Mouse (Mus musculus): ENCODE measurements around the gene Cacfd1. TPM values are rescaled to one million over a fixed set of nuclear protein-coding genes. Genes with fewer than 3 reads are reported as not detected.

The Cacfd1 gene
- polyA plus RNA-seq, 1 experiment from 2014 or later = 35.1 TPM

DNA sequence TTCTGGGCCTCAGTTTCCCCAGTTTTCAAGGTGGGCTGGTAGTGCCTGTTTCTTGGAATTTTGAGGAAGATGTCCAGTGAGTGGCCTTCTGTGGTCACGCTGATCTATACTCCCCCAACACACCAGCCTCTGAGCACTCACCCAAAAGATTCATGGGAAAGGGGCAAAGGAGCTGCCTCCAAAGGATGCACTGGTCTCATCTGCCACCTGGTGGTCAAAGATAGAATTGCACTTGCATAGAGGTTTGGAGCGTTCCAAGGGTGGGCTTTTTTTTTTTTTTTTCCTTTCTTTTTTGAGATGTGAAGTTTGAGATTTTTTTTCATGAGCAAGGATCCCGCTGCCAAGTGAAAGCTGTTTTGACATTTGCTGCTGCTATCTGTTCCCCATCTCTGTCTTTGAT, 28.9 kb downstream of the Cacfd1 start:
- 0% methylated on average over 3 of the region's 3 CpGs for WGBS
- H3K4me3 ChIP-seq (ENCODE audit: low read depth, low read length) = no peak overlapping the region
- DNase-seq (ENCODE audit: low spot score) (peak; percentile 59), ATAC-seq (ENCODE audit: low FRiP score, low TSS enrichment) (no peak)
- no peak overlapping the region for H3K4me2 ChIP-seq (replicated peaks; ENCODE audit: low read depth)
- TF ChIP-seq EP300 (optimal IDR thresholded peaks at IDR 0.05) = no peak
- peak; percentile 97 for TF ChIP-seq CTCF (IDR thresholded peaks at IDR 0.05; ENCODE audit: low read depth)
- H3K36me3 ChIP-seq (ENCODE audit: control insufficient read depth, insufficient read depth, low read length) = no peaks in the 10 kb centered on the region
- H3K27ac ChIP-seq (replicated peaks) = no peak overlapping the region
- H3K4me1 ChIP-seq (replicated peaks; ENCODE audit: control insufficient read depth, insufficient read depth) = no peaks in the 10 kb centered on the region
- no peaks in the 10 kb centered on the region for H3K9me3 ChIP-seq (ENCODE audit: control insufficient read depth, low read length)
- H3K9ac ChIP-seq (ENCODE audit: low read length) = no peak overlapping the region
- no peaks in the 10 kb centered on the region for H3K27me3 ChIP-seq (ENCODE audit: control insufficient read depth, insufficient read depth, low read length)

GRCm38 (mm10) chr2:27039286-27039685, 29.6 kb downstream of the Cacfd1 start:
- no peak for TF ChIP-seq EP300 (optimal IDR thresholded peaks at IDR 0.05)
- TF ChIP-seq CTCF (IDR thresholded peaks at IDR 0.05; ENCODE audit: low read depth) = peak; percentile 64
- no peak overlapping the region for H3K4me3 ChIP-seq (ENCODE audit: low read depth, low read length)
- no peaks in the 10 kb centered on the region for H3K36me3 ChIP-seq (ENCODE audit: control insufficient read depth, insufficient read depth, low read length)
- H3K27ac ChIP-seq (replicated peaks) = no peak overlapping the region
- WGBS = 0% methylated on average over 1 of the region's 1 CpGs
- H3K9me3 ChIP-seq (ENCODE audit: control insufficient read depth, low read length) = no peaks in the 10 kb centered on the region
- no peak overlapping the region for H3K9ac ChIP-seq (ENCODE audit: low read length)
- DNase-seq (ENCODE audit: low spot score) (no peak), ATAC-seq (ENCODE audit: low FRiP score, low TSS enrichment) (0 out of 2 replicates have a peak, but pooled peaks have one; percentile 22)
- no peaks in the 10 kb centered on the region for H3K27me3 ChIP-seq (ENCODE audit: control insufficient read depth, insufficient read depth, low read length)
- no peak overlapping the region for H3K4me2 ChIP-seq (replicated peaks; ENCODE audit: low read depth)
- no peaks in the 10 kb centered on the region for H3K4me1 ChIP-seq (replicated peaks; ENCODE audit: control insufficient read depth, insufficient read depth)

- H3K36me3 ChIP-seq (ENCODE audit: control insufficient read depth, insufficient read depth, low read length) = no peaks in the 10 kb centered on the region
- WGBS = 67% methylated on average over 8 of the region's 8 CpGs
- no peak overlapping the region for H3K9ac ChIP-seq (ENCODE audit: low read length)
- H3K4me3 ChIP-seq (ENCODE audit: low read depth, low read length) = no peak overlapping the region
- no peak overlapping the region for H3K4me2 ChIP-seq (replicated peaks; ENCODE audit: low read depth)
- H3K27ac ChIP-seq (replicated peaks) = no peak overlapping the region
- ATAC-seq (ENCODE audit: low FRiP score, low TSS enrichment) (no peak), DNase-seq (ENCODE audit: low spot score) (no peak)
- no peaks in the 10 kb centered on the region for H3K9me3 ChIP-seq (ENCODE audit: control insufficient read depth, low read length)
- TF ChIP-seq CTCF (IDR thresholded peaks at IDR 0.05; ENCODE audit: low read depth) = no peak
- TF ChIP-seq EP300 (optimal IDR thresholded peaks at IDR 0.05) = no peak
- H3K27me3 ChIP-seq (ENCODE audit: control insufficient read depth, insufficient read depth, low read length) = no peaks in the 10 kb centered on the region
- no peaks in the 10 kb centered on the region for H3K4me1 ChIP-seq (replicated peaks; ENCODE audit: control insufficient read depth, insufficient read depth)
Observed at GRCm38 (mm10) chr2:27042131-27042844, 32.6 kb downstream of the Cacfd1 start.

DNA sequence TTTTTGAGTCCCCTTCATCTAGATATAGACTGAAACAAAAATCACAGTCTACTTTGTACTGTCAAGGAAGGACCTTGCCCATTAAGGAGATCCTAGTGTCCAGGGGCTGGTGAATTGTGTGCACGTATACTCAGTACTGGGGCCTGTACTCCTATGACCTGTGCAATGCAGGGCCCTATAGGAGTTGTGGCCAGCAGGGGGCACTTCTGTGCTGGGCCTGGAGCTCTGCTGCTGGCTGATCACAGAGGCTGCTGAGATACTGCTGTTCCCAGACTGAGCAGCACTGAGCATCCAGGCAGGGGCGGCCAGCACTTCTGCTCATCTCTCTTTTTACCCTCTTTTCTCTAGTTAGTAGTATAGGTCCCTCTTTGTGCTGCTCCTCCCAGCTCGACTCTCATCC, 33.7 kb downstream of the Cacfd1 start:
- Histone ChIP-seq H3K4me1 (replicated peaks; ENCODE audit: control insufficient read depth, insufficient read depth) (no peaks in the 10 kb centered on the region), H3K4me2 (replicated peaks; ENCODE audit: low read depth) (no peak overlapping the region), H3K27me3 (ENCODE audit: control insufficient read depth, insufficient read depth, low read length) (no peaks in the 10 kb centered on the region), H3K9ac (ENCODE audit: low read length) (no peak overlapping the region), H3K36me3 (ENCODE audit: control insufficient read depth, insufficient read depth, low read length) (no peaks in the 10 kb centered on the region), H3K4me3 (ENCODE audit: low read depth, low read length) (no peak overlapping the region), H3K9me3 (ENCODE audit: control insufficient read depth, low read length) (no peaks in the 10 kb centered on the region), H3K27ac (replicated peaks) (no peak overlapping the region)
- DNase-seq (ENCODE audit: low spot score) (peak; percentile 78), ATAC-seq (ENCODE audit: low FRiP score, low TSS enrichment) (peak; percentile 69)
- TF ChIP-seq EP300 (optimal IDR thresholded peaks at IDR 0.05) = no peak
- TF ChIP-seq CTCF (IDR thresholded peaks at IDR 0.05; ENCODE audit: low read depth) = peak; percentile 93
- WGBS = 19% methylated on average over 3 of the region's 3 CpGs

DNA sequence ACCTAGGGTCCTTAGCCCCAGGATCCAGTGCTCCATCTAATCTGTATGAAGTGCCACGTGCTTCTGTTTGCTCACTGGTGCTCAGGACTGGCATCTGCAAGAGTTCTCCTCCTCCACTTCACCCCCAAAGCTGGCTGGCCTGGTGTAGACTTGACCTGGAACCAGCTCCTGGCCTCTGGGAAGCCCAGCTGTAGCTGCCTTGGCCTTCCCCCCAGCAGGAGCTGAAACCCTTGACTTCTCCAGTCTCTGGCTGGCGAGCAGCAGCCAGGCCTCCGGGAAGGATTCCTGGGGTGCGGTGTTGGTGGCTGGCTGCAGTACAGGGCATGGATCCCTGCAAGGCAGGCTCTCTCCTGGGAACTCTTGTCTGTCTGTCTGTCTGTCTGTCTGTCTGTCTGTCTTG, 34.4 kb downstream of the Cacfd1 start:
- DNase-seq (ENCODE audit: low spot score) (no peak), ATAC-seq (ENCODE audit: low FRiP score, low TSS enrichment) (no peak)
- TF ChIP-seq EP300 (optimal IDR thresholded peaks at IDR 0.05) (no peak), CTCF (IDR thresholded peaks at IDR 0.05; ENCODE audit: low read depth) (no peak)
- H3K4me1 ChIP-seq (replicated peaks; ENCODE audit: control insufficient read depth, insufficient read depth) = no peaks in the 10 kb centered on the region
- no peak overlapping the region for H3K4me3 ChIP-seq (ENCODE audit: low read depth, low read length)
- WGBS = 70% methylated on average over 4 of the region's 4 CpGs
- no peak overlapping the region for H3K27ac ChIP-seq (replicated peaks)
- no peaks in the 10 kb centered on the region for H3K36me3 ChIP-seq (ENCODE audit: control insufficient read depth, insufficient read depth, low read length)
- no peaks in the 10 kb centered on the region for H3K27me3 ChIP-seq (ENCODE audit: control insufficient read depth, insufficient read depth, low read length)
- 0 out of 2 replicates have a peak overlapping the region, but pooled peaks have one; percentile 8 for H3K9ac ChIP-seq (ENCODE audit: low read length)
- H3K9me3 ChIP-seq (ENCODE audit: control insufficient read depth, low read length) = no peaks in the 10 kb centered on the region
- no peak overlapping the region for H3K4me2 ChIP-seq (replicated peaks; ENCODE audit: low read depth)

- DNase-seq (ENCODE audit: low spot score) (no peak), ATAC-seq (ENCODE audit: low FRiP score, low TSS enrichment) (no peak)
- Histone ChIP-seq H3K4me1 (replicated peaks; ENCODE audit: control insufficient read depth, insufficient read depth) (no peaks in the 10 kb centered on the region), H3K9ac (ENCODE audit: low read length) (no peak overlapping the region), H3K27me3 (ENCODE audit: control insufficient read depth, insufficient read depth, low read length) (no peaks in the 10 kb centered on the region), H3K27ac (replicated peaks) (no peak overlapping the region), H3K36me3 (ENCODE audit: control insufficient read depth, insufficient read depth, low read length) (no peaks in the 10 kb centered on the region), H3K4me2 (replicated peaks; ENCODE audit: low read depth) (no peak overlapping the region), H3K4me3 (ENCODE audit: low read depth, low read length) (no peak overlapping the region), H3K9me3 (ENCODE audit: control insufficient read depth, low read length) (no peaks in the 10 kb centered on the region)
- TF ChIP-seq EP300 (optimal IDR thresholded peaks at IDR 0.05) (no peak), CTCF (IDR thresholded peaks at IDR 0.05; ENCODE audit: low read depth) (no peak)
- whole genome bisulfite sequencing = 81% methylated on average over 3 of the region's 3 CpGs
Observed at GRCm38 (mm10) chr2:27044641-27045040, 34.9 kb downstream of the Cacfd1 start.

Data from stomach, postnatal 0 days (tissue).